Mouse (Mus musculus) lung, postnatal 10 days (tissue): ENCODE data around the gene Cyp46a1.

ENCODE experiments used
- DNase-seq: peaks from one replicate; pipeline ENCODE4 v3.0.0; 2021

Gene Cyp46a1

GRCm38 (mm10) chr12:108365868-108366267 is 31.7 kb downstream of the Cyp46a1 start:
- no peak for DNase-seq

- peak; percentile 61 for DNase-seq
Observed at GRCm38 (mm10) chr12:108367909-108368308, 33.7 kb downstream of the Cyp46a1 start.

DNA sequence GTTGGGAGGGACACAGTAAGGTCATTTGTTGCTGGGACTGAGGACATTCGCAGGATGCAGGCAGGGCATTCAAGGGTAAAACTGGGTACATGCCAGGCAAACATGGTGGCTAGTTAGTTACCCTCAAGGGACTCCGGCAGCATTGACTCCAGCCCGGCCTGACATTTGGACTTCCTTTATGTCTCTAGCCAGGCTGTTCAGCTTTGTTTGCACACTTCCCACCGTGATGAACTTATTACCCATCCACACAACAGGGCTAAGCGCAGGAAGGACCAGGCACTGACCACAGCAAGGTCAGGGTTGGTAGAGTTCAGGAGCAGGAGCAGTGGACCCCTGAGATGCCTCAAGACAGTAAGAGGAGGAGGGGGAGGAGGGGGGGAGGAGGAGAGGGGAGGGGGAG is 34.7 kb downstream of the Cyp46a1 start:
- peak; percentile 35 for DNase-seq

DNA sequence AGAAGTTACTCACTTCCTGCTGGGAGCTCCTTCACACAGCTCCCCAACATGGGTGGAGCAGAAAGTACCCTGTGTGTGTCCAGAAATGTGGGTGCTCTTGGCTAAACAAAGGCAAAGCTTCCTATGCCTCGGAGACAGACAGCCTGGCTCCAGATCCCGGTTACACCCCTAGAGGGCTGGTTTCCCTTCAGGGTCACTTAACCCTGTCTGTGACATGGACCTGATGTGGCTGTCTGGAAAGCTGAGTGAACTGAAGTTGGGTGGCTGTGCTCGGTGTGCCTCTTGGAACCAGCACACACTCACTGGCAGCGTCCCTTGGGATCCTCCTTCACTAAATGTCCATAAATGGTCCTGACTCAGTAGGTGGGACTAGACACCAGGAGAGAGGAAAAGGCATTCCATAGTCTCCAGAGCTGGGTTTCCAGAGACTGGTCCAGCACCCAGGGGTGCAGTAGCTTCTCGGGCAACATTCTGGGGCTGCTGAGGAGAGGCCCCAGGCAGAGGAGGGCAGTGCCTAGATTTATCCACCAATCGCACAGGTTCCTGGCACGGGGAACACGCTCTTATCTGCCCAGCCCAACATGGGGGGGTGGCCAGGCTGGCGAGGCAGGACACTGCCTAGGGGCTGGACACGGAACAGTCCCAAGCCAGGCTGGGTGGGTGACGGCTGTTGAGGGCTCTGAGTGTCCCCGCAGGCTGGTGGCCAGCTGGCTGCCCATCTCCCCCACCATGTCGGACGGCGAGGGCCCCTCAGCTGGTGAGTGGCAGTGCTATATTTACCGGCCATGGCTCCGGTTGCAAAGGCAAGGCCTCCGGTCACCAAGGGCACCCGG is 36.6 kb downstream of the Cyp46a1 start, which contains the start of gene Eml1:
Eml1 (plus strand) TSS at position 362 of the 833 bp plus-strand sequence.
- DNase-seq: peak; percentile 85

- peak; percentile 60 for DNase-seq
Observed at GRCm38 (mm10) chr12:108371429-108371765, 37.2 kb downstream of the Cyp46a1 start.

DNA sequence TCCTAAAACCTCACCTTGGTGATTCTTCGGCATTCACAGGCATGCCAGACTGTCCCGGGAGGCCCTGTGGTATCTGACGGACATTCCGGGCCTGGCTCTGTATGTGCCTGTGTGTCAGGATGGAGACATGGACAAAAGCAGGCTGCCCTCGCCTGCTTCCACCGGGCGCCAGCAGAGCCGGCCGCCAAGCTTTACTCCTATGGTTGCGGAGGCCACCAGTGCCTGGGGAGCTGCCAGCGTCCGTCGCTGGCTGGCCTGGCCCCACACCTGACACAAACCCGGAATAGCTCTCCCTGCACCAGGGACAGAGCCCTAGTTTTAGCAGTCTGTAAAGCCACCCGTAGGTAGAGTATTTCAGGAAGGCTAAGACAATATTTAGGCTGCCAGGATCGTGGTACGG is 38.1 kb downstream of the Cyp46a1 start:
- DNase-seq: no peak

- no peak for DNase-seq
Observed at GRCm38 (mm10) chr12:108373611-108374010, 39.4 kb downstream of the Cyp46a1 start.

- DNase-seq: no peak
Observed at GRCm38 (mm10) chr12:108374689-108375088, 40.5 kb downstream of the Cyp46a1 start.

- DNase-seq: no peak
Observed at GRCm38 (mm10) chr12:108378379-108379133, 44.4 kb downstream of the Cyp46a1 start.

DNA sequence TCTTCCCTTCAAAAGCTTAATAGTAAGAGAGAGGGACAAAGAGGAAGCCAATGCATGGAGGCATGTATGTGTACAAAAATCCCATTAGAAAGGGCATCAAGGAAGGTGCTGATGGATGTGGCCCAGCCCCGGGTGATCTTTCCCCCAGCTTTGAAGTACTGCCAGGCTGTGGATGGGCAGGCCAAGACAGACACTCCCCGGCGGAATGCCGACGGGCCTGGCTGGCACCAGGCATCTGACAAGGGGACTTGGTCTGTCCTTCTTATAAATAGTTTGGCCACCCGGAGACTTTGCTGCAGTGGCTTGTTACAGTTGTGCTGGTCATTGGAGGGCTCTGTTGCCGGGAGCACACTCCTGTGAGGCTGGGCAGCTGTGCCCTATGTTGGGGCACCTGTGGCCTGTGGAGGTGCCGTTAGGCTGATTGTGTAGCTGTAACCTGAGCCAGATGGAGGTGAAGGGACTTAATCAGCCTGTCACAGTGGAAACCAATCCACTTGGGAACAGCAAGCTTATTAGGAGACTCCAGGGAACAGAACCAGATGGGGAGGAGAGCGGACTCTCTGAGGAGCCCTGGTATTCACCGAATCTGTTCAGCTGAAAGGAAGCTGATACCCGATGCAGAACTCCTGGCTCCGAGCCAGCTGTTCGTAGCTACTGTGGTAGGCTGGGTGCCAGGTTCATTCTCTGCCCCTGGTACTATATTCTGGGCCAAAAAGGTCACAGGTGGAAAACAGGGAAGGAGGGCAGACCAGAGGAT is 52.5 kb downstream of the Cyp46a1 start:
- DNase-seq: peak; percentile 41

DNA sequence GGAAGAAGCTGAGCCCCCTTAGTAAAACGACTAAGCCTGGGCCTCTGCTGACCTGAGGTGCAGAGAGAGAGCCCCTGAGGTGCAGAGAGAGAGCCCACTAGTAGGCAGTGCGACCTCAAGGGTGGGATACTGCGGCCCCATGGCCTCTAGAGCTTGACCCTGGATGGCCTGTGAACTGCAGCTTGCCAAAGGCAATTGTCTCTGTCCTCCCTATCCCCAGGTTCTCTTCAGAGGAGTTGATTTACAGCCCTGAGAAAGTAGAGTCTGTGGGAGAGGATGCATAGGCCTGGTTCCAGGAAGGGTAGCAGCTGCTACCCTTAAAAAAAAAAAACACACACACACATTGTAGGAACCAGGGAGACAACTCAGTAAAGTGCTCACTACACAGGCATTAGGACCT is 55.5 kb downstream of the Cyp46a1 start:
- no peak for DNase-seq

GRCm38 (mm10) chr12:108392254-108393044 is 58.3 kb downstream of the Cyp46a1 start:
- DNase-seq: no peak

DNA sequence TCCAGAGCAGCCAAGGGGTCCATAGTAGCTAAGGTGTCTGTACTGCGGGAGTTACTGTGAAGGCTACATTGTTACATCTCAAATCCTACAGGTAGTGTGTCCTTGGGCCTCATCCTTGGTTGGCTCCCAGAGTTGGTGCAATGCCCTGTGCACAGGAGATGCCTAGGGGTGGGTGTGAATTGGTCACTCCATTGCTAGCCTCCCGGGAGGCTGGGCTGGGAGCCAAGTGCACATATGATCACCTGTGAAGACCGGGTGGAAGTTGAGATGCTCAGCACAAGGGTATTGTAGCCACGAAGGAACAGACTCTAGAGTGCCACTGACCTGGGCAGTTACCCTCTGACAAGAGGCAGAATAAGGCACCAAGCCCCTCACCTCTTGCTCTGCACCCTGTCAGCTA is 58.9 kb downstream of the Cyp46a1 start:
- DNase-seq: no peak

- peak; percentile 94 for DNase-seq
Observed at GRCm38 (mm10) chr12:108393637-108394036, 59.5 kb downstream of the Cyp46a1 start.

GRCm38 (mm10) chr12:108394534-108395284 is 60.5 kb downstream of the Cyp46a1 start:
- DNase-seq: no peak

DNA sequence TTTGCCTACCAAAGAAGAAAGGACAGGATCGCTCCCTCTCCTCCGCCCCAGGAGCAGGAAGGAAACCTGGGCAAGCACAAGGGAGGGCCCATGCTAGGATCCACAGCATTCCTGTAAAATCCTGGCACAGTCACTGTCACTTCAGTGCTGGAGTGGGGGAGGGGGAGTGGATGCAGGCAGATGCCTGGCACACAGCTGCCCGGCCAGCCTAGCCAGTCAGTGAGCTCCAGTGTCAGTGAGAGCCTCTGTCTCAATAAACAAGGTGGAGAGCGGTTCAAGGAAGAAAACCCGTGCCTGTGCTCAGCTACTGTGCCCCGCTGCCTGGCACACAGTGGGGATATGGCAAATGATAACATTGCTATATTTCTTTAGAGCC is 61.1 kb downstream of the Cyp46a1 start:
- no peak for DNase-seq

DNA sequence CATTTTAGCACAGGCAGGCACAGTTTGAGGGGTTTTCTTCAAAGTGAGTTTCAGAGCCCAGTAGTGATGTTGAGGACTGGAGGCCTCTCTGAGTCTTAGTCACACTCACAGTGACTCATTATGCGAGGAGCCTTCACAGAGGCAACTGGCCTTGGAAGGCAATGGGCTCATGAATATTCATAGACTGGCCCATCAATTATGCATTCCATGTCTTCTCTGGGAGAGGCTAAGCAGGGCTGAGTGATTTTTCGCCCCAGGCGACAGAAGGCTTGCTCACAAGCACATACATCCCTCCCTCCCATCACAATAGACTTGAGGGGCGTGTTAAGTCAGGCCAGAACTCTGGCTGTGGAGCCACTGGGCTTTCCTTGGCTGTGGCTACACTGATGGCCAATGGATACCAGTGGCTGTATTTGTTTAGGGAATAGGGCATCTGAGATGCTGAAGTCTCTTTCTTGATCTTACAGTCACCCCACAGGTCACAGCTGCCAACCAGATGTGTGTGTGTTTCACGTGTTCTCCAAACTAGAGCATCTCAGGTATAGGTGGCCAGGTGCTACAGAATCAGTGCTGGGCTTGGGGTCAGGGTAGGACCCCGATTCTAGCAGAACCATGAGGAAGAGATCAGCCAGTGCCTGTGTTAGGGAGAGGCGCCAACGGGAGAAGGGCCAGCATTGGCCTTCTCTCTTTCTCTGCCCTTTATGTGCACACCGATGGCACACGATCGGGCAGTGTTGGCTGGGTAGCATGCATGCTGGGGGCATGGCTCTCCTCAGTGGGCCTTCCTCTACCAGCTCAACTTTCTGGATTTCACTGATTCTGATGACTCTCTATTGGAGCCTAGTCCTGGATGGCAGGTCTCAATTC is 62.1 kb downstream of the Cyp46a1 start:
- no peak for DNase-seq

- DNase-seq: no peak
Observed at GRCm38 (mm10) chr12:108398681-108399080, 64.5 kb downstream of the Cyp46a1 start.

DNA sequence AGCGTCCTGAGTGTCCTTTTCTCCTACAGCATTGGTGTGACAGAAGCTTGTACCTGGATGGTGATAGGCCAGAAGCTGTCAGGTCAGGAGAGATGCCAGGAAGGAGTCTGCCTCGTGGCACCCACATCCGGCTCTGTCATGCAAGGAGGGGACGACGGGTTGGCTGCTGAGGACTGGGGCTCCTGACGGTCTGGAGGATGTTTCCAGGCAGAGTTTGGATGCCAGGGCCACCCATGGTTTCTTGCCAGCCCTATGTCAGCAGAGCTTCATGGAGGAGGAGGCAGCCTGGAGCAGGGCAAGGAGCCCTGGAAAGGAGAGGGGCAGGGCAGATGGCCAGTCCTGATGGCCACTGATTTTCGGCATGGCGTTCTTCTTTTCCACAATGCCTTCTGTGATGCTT is 65.0 kb downstream of the Cyp46a1 start:
- no peak for DNase-seq

- peak; percentile 21 for DNase-seq
Observed at GRCm38 (mm10) chr12:108400951-108401350, 66.8 kb downstream of the Cyp46a1 start.

DNA sequence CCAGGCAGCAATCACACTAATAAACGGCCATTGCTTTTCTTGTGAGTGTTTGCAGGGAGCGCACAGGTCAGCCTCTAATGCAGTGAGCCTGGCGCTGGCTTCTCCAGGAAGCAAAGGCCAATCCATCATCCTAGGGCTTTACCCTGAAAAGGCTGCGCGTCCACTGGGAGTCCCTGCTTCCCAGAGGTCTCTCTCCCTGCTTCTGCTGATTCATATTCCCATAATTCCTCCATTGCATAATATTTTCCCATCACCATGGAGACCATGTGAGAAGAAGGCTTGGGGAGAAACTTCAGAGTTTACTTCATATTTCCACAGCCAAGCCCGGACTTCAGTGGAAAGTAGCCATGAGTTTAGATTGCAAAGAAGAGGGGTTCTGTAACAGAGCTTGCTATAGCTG is 69.8 kb downstream of the Cyp46a1 start:
- peak; percentile 72 for DNase-seq
